Mouse (Mus musculus) kidney, postnatal 0 days (tissue): Measurements from ENCODE around the gene Gm20388. TPM values are rescaled to one million over a fixed set of nuclear protein-coding genes. Genes with fewer than 3 reads are reported as not detected.

Experiments
- ATAC-seq: fragments of 200-750 bp; cut with Nextera tagmentation; replicated peaks from 2 replicates; pipeline ENCODE4 v1.8.0; 2017; ENCODE audit warnings: low read depth, moderate number of reproducible peaks, moderate TSS enrichment, moderate library complexity; ENCODE audit not compliant: low FRiP score
- DNase-seq: peaks from one replicate; pipeline ENCODE4 v3.0.0-alpha.2; 2016; ENCODE audit warnings: low spot score
- H3K27ac ChIP-seq: fragments of 300-500 bp; sonication (generic); 2 replicates; pipeline ENCODE4 v1.5.1; 2014; ENCODE audit warnings: mild to moderate bottlenecking
- H3K27me3 ChIP-seq: fragments of 300-500 bp; sonication (generic); 2 replicates; pipeline ENCODE4 v1.6.1; 2014; ENCODE audit warnings: low read length, mixed read lengths; ENCODE audit not compliant: insufficient read depth
- H3K36me3 ChIP-seq: fragments of 300-500 bp; sonication (generic); 2 replicates; pipeline ENCODE4 v1.6.1; 2014; ENCODE audit warnings: low read length, mixed read lengths; ENCODE audit not compliant: insufficient read depth
- H3K4me1 ChIP-seq: fragments of 300-500 bp; sonication (generic); replicated peaks from 2 replicates; pipeline ENCODE4 v1.6.1; 2014; ENCODE audit warnings: antibody characterized with exemption, low read length, mixed read lengths; ENCODE audit not compliant: insufficient read depth
- H3K4me2 ChIP-seq: fragments of 300-500 bp; sonication (generic); 2 replicates; pipeline ENCODE4 v1.6.1; 2014; ENCODE audit warnings: mild to moderate bottlenecking, low read length, moderate library complexity, mixed read lengths
- H3K4me3 ChIP-seq: fragments of 300-500 bp; sonication (generic); replicated peaks from 2 replicates; pipeline ENCODE4 v1.5.1; 2014; ENCODE audit warnings: low read depth, low read length
- H3K9ac ChIP-seq: fragments of 300-500 bp; sonication (generic); 2 replicates; pipeline ENCODE4 v1.6.1; 2014; ENCODE audit warnings: low read depth, low read length
- H3K9me3 ChIP-seq: fragments of 300-500 bp; sonication (generic); replicated peaks from 2 replicates; pipeline ENCODE4 v1.6.1; 2016; ENCODE audit warnings: low read length, inconsistent platforms, mixed read lengths
- CTCF ChIP-seq: IDR thresholded peaks from 2 replicates; pipeline ENCODE4 v1.5.1; 2016; ENCODE audit warnings: antibody characterized with exemption, low read depth, mild to moderate bottlenecking, moderate library complexity
- WGBS: fragments of 180-500 bp; shearing (Covaris S2); extraction: QIAGEN DNeasy Blood & Tissue Kit; methylation state at CpG from one replicate; pipeline ENCODE4 v1.1.7; 2014; 5-methylcytosine and 5-hydroxymethylcytosine counted together
- polyA plus RNA-seq: library from polyadenylated mRNA; unstranded; fragments of >200 nt; fragmentation: Nextera tagmentation; extraction: Ambion mirVana; gene quantifications from 2 replicates; pipeline ENCODE4 v1.2.1, GENCODE M21; 2015

The Gm20388 gene
- polyA plus RNA-seq, 1 experiment from 2014 or later, result not detected

DNA sequence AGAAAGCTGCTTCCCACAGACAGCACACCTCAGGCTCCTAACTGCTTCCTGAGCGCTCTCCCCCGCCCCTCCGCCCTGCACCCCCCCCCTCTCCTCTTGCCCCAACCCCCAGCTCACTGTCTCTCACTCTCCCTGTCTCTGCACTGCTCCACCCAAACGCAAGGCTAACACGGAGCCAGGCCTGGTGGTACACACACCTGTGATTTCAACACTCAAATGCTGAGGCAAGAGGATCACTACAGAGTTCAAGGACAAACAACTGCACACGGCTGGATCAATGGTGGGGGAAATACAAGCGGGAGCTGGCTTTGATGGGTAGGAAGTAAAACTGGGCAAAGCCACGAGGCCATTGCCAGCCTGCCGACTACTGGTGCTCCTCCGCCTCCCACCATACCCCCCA lies 1026.0 kb downstream of the Gm20388 start:
- no peak overlapping the region for H3K4me2 ChIP-seq
- H3K27ac ChIP-seq, result no peak overlapping the region
- peaks cover 18% of the 10 kb centered on the region for H3K27me3 ChIP-seq
- H3K36me3 ChIP-seq, result no peaks in the 10 kb centered on the region
- TF ChIP-seq CTCF, result no peak
- H3K9ac ChIP-seq, result no peak overlapping the region
- H3K4me3 ChIP-seq, result no peak overlapping the region
- H3K9me3 ChIP-seq, result no peaks in the 10 kb centered on the region
- DNase-seq (no peak), ATAC-seq (no peak)
- peaks cover 7% of the 10 kb centered on the region; the same call in 1 of the 2 replicates for H3K4me1 ChIP-seq
- WGBS, result 36% methylated on average over 9 of the region's 10 CpGs

DNA sequence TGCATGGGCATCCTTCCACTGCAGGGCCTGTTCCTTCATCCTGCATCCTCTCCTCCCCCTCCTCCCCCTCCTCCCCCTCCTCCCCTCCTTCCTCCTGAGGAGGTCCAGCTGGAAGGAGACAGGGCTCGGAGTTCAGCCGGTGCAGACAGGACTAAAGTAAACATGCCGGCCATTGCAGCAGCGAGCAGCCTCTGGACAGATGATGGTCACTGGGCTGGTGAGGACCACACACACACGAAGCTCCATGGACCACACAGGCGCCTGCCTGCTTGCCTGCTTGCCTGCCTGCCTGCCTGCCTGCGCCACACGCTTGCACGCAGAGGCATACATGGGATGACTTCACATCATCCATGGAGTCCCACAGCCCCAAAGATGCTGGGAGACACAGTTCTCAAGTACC lies 1026.8 kb downstream of the Gm20388 start:
- no peak overlapping the region for H3K27ac ChIP-seq
- DNase-seq, result peak; percentile 54
- H3K36me3 ChIP-seq, result no peaks in the 10 kb centered on the region
- ATAC-seq, result peak; percentile 62; the same call in 1 of the 2 replicates
- TF ChIP-seq CTCF, result no peak
- H3K4me2 ChIP-seq, result no peak overlapping the region
- 25% methylated on average over 9 of the region's 9 CpGs for WGBS
- no peak overlapping the region for H3K4me3 ChIP-seq
- no peaks in the 10 kb centered on the region for H3K9me3 ChIP-seq
- no peak overlapping the region for H3K9ac ChIP-seq
- peaks cover 7% of the 10 kb centered on the region; the same call in 1 of the 2 replicates for H3K4me1 ChIP-seq
- H3K27me3 ChIP-seq, result peaks cover 18% of the 10 kb centered on the region

DNA sequence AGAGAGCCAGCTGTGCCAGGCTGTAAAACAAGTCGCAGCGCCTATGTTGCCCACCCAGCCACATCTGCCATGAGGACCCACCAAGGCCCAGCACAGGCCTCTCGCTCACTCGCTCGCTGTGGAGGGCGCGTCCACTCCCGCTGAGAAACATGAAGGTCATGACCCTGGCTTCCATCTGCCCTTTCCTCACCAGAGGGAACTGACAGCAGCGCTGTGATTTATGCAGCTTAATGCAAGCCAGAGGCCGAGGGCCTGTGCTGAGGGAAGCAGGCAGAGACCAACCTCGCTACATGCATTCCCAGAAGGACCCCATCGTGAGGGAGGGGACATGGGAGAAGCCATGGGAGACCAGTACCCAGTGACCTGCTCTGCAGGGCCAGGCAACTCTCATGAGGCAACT lies 1029.6 kb downstream of the Gm20388 start:
- H3K9ac ChIP-seq, result no peak overlapping the region
- H3K9me3 ChIP-seq, result no peaks in the 10 kb centered on the region
- H3K27me3 ChIP-seq, result peaks cover 10% of the 10 kb centered on the region
- H3K4me3 ChIP-seq, result no peak overlapping the region
- DNase-seq (peak; percentile 48), ATAC-seq (0 out of 2 replicates have a peak, but pooled peaks have one; percentile 26)
- no peaks in the 10 kb centered on the region for H3K36me3 ChIP-seq
- peaks cover 7% of the 10 kb centered on the region; the same call in 1 of the 2 replicates for H3K4me1 ChIP-seq
- H3K4me2 ChIP-seq, result no peak overlapping the region
- WGBS, result 22% methylated on average over 12 of the region's 12 CpGs
- no peak overlapping the region for H3K27ac ChIP-seq
- TF ChIP-seq CTCF, result no peak

DNA sequence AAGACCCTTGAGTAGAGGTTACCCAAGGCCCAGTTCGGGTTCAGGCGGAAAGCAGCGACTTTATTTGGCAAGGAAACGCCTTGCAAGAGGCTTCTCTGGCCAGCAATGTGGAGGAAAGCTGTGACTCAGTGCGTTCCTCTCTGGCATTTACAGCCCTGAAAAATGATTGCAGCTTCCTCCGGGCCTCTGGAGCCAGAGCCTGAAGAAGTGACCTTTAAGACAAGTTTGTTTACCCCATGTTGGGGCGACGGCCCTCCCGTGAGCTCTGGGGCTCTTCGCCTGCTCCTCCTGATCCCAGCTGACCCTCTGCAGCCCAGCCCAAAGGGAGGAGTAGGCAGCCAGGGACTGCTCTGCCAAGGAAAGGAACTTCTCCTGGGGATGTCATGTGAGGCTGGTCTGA lies 1036.6 kb downstream of the Gm20388 start:
- H3K36me3 ChIP-seq, result no peaks in the 10 kb centered on the region
- 10% methylated on average over 10 of the region's 10 CpGs for WGBS
- peak overlapping the region; percentile 58 for H3K27ac ChIP-seq
- H3K27me3 ChIP-seq, result peaks cover 18% of the 10 kb centered on the region; the same call in 1 of the 2 replicates
- H3K9me3 ChIP-seq, result no peaks in the 10 kb centered on the region
- DNase-seq (peak; percentile 87), ATAC-seq (no peak)
- no peak for TF ChIP-seq CTCF
- H3K9ac ChIP-seq, result no peak overlapping the region
- no peak overlapping the region for H3K4me2 ChIP-seq
- H3K4me3 ChIP-seq, result no peak overlapping the region
- H3K4me1 ChIP-seq, result peaks cover 4% of the 10 kb centered on the region; the same call in 1 of the 2 replicates

DNA sequence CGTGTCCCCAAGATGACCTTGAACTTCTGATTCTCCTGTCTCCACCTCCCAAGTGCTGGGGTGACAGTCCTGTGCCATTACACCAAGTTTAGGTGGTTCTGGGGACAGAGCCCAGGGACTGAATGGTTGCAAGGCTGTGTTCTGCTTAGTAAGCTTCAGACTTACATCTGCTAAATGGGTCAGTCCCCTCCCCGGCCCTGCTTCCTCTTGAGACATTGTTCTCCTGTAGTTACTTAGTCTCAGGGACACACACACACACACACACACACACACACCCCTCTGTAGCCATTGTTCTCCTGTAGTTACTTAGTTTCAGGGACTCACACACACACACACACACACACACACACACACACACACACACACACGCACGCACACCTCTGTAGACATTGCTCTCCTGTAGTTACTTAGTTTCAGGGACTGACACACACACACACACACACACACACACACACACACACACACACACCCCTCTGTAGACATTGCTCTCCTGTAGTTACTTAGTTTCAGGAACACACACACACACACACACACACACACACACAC lies 1037.5 kb downstream of the Gm20388 start:
- Histone ChIP-seq H3K9ac (no peak overlapping the region), H3K4me3 (no peak overlapping the region), H3K9me3 (no peaks in the 10 kb centered on the region), H3K36me3 (no peaks in the 10 kb centered on the region), H3K27ac (no peak overlapping the region), H3K4me1 (peaks cover 4% of the 10 kb centered on the region; the same call in 1 of the 2 replicates), H3K27me3 (peaks cover 18% of the 10 kb centered on the region; the same call in 1 of the 2 replicates), H3K4me2 (no peak overlapping the region)
- DNase-seq (no peak), ATAC-seq (no peak)
- 77% methylated on average over 4 of the region's 4 CpGs for WGBS
- no peak for TF ChIP-seq CTCF

DNA sequence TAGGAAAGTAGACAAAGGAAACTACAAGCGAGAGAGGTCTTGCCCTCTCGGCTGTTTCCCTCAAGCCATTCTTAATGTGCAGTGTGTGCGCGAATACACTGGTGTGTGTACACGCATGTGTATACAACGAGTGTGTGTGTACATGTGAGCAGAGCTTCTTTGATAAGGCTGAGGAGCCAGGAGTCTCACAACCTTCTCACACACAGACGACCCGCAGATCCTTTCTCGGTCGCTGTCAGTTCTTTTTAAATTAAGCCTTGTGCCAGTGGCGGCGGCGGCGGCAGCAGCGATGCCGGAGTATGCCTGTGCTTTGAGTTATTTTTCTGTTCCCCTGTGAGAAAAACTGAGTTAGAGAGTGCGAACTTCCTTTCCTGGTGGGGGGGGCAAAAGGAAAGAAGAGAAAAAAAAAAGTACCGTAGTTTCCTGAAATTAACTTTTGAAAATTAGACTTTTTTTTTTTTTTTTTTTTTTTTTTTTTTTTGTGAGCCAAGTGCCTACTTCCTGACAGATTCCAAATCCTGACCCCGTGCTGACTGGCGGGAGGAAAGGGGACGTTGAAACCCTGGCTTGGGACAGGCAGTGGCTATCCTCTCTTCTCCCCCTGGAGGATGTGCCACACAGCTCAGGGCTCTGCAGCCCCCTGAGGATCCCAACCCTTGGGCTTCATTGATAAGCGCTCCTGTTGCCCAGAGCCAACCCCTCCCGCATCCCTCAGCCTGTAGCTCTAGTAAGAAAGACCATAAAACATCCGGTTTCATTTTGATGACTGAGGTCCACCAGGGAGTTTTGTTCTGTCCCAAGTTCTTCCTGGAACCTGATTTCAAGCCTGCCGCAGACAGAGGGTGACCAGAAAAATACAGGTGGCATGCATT lies 1038.2 kb downstream of the Gm20388 start:
- no peaks in the 10 kb centered on the region for H3K36me3 ChIP-seq
- no peak for TF ChIP-seq CTCF
- H3K9me3 ChIP-seq, result no peaks in the 10 kb centered on the region
- no peak overlapping the region for H3K4me3 ChIP-seq
- peaks cover 18% of the 10 kb centered on the region; the same call in 1 of the 2 replicates for H3K27me3 ChIP-seq
- WGBS, result 48% methylated on average over 25 of the region's 25 CpGs
- no peak for DNase-seq
- ATAC-seq, result no peak
- H3K27ac ChIP-seq, result no peak overlapping the region
- H3K9ac ChIP-seq, result no peak overlapping the region
- H3K4me2 ChIP-seq, result no peak overlapping the region; the same call in 1 of the 2 replicates
- peaks cover 4% of the 10 kb centered on the region; the same call in 1 of the 2 replicates for H3K4me1 ChIP-seq
